Mouse (Mus musculus) intestine, postnatal 0 days (tissue): ENCODE results near the gene Itga2b. TPM values are rescaled to one million over a fixed set of nuclear protein-coding genes. Genes with fewer than 3 reads are reported as not detected.

ENCODE experiments used
- ATAC-seq: fragments of 200-750 bp; cut with Nextera tagmentation; 2 replicates; pipeline ENCODE4 v1.8.0; 2017; ENCODE audit warnings: mild to moderate bottlenecking, moderate TSS enrichment, moderate library complexity
- H3K27ac ChIP-seq: fragments of 300-500 bp; sonication (generic); 2 replicates; pipeline ENCODE4 v1.5.1; 2014; ENCODE audit warnings: mild to moderate bottlenecking, low read depth, low read length, moderate library complexity
- H3K27me3 ChIP-seq: fragments of 300-500 bp; sonication (generic); replicated peaks from 2 replicates; pipeline ENCODE4 v1.6.1; 2014; ENCODE audit warnings: low read length, mixed read lengths; ENCODE audit not compliant: control insufficient read depth, insufficient read depth
- H3K36me3 ChIP-seq: fragments of 300-500 bp; sonication (generic); 2 replicates; pipeline ENCODE4 v1.6.1; 2014; ENCODE audit warnings: mild to moderate bottlenecking, moderate library complexity; ENCODE audit not compliant: control insufficient read depth, insufficient read depth
- H3K4me1 ChIP-seq: fragments of 300-500 bp; sonication (generic); replicated peaks from 2 replicates; pipeline ENCODE4 v1.6.1; 2014; ENCODE audit warnings: antibody characterized with exemption, low read length, mixed read lengths; ENCODE audit not compliant: control insufficient read depth, insufficient read depth
- H3K4me2 ChIP-seq: fragments of 300-500 bp; sonication (generic); replicated peaks from 2 replicates; pipeline ENCODE4 v1.6.1; 2014; ENCODE audit warnings: low read depth, mild to moderate bottlenecking, moderate library complexity
- H3K4me3 ChIP-seq: fragments of 300-500 bp; sonication (generic); 2 replicates; pipeline ENCODE4 v1.5.1; 2014; ENCODE audit warnings: low read depth, low read length
- H3K9ac ChIP-seq: fragments of 300-500 bp; sonication (generic); 2 replicates; pipeline ENCODE4 v1.6.1; 2014; ENCODE audit warnings: mild to moderate bottlenecking, low read depth, low read length
- H3K9me3 ChIP-seq: fragments of 300-500 bp; sonication (generic); 2 replicates; pipeline ENCODE4 v1.6.1; 2016; ENCODE audit warnings: mixed run types; ENCODE audit not compliant: control insufficient read depth
- CTCF ChIP-seq: sonication (generic); IDR thresholded peaks from 2 replicates; pipeline ENCODE4 v1.5.1; 2016; ENCODE audit warnings: low read depth, mild to moderate bottlenecking, control low read depth, antibody characterized with exemption, moderate library complexity
- WGBS: fragments of 180-500 bp; shearing (Covaris S2); extraction: QIAGEN DNeasy Blood & Tissue Kit; methylation state at CpG from one replicate; pipeline ENCODE4 v1.1.7; 2014; 5-methylcytosine and 5-hydroxymethylcytosine counted together
- polyA plus RNA-seq: library from polyadenylated mRNA; unstranded; fragments of >200 nt; fragmentation: Nextera tagmentation; extraction: Ambion mirVana; gene quantifications from 2 replicates; pipeline ENCODE4 v1.2.1, GENCODE M21; 2015

Itga2b gene
- 2.5 and 2.6 TPM in 2 replicates for polyA plus RNA-seq

- no peak for TF ChIP-seq CTCF
- WGBS = 66% methylated on average over 11 of the region's 11 CpGs
- H3K27ac ChIP-seq = no peak within 1 kb of the TSS
- H3K9me3 ChIP-seq = no peaks in the 10 kb centered on the region
- no peak within 1 kb of the TSS for H3K4me3 ChIP-seq
- no peak within 1 kb of the TSS for H3K4me2 ChIP-seq
- no peaks in the 10 kb centered on the region; the same call in 1 of the 2 replicates for H3K4me1 ChIP-seq
- ATAC-seq = no peak
- H3K9ac ChIP-seq = no peak within 1 kb of the TSS
- H3K27me3 ChIP-seq = no peaks in the 10 kb centered on the region
- no peaks in the 10 kb centered on the region for H3K36me3 ChIP-seq
Observed at GRCm38 (mm10) chr11:102469648-102470357, at the start of gene Itga2b. Gene Itga2b (minus strand): TSS chr11:102470122.

GRCm38 (mm10) chr11:102514793-102515424 is 45.0 kb upstream of the Itga2b start:
- peak overlapping the region; percentile 51; the same call in 1 of the 2 replicates for H3K27ac ChIP-seq
- TF ChIP-seq CTCF = no peak
- WGBS = 50% methylated on average over 1 of the region's 1 CpGs

GRCm38 (mm10) chr11:102510226-102510625 is 40.3 kb upstream of the Itga2b start:
- no peak for ATAC-seq
- no peaks in the 10 kb centered on the region for H3K4me1 ChIP-seq

More at GRCm38 (mm10) chr11:102514793-102515424, 45.0 kb upstream of the Itga2b start:
- Histone ChIP-seq H3K9ac (no peak overlapping the region), H3K4me3 (no peak overlapping the region), H3K9me3 (no peaks in the 10 kb centered on the region), H3K36me3 (peaks cover 10% of the 10 kb centered on the region), H3K4me1 (no peaks in the 10 kb centered on the region), H3K27me3 (no peaks in the 10 kb centered on the region), H3K4me2 (0 out of 2 replicates have a peak overlapping the region, but pooled peaks have one; percentile 22)
- peak; percentile 89 for ATAC-seq

GRCm38 (mm10) chr11:102496732-102497131 is 26.8 kb upstream of the Itga2b start:
- ATAC-seq = no peak
- H3K27ac ChIP-seq = no peak overlapping the region
- H3K9me3 ChIP-seq = no peaks in the 10 kb centered on the region
- no peak overlapping the region for H3K4me3 ChIP-seq
- H3K4me2 ChIP-seq = no peak overlapping the region
- WGBS = 61% methylated on average over 2 of the region's 2 CpGs
- H3K27me3 ChIP-seq = no peaks in the 10 kb centered on the region
- no peaks in the 10 kb centered on the region for H3K4me1 ChIP-seq
- peaks cover 40% of the 10 kb centered on the region for H3K36me3 ChIP-seq
- TF ChIP-seq CTCF = no peak
- no peak overlapping the region for H3K9ac ChIP-seq

More at GRCm38 (mm10) chr11:102510226-102510625, 40.3 kb upstream of the Itga2b start:
- Histone ChIP-seq H3K9me3 (no peaks in the 10 kb centered on the region), H3K27ac (no peak overlapping the region), H3K4me2 (no peak overlapping the region), H3K9ac (no peak overlapping the region), H3K36me3 (peaks cover 15% of the 10 kb centered on the region), H3K4me3 (no peak overlapping the region), H3K27me3 (no peaks in the 10 kb centered on the region)
- WGBS = 70% methylated on average over 6 of the region's 6 CpGs
- TF ChIP-seq CTCF = no peak

- 93% methylated on average over 2 of the region's 2 CpGs for WGBS
- H3K9me3 ChIP-seq = no peaks in the 10 kb centered on the region
- H3K27me3 ChIP-seq = no peaks in the 10 kb centered on the region
- no peak for ATAC-seq
- no peak overlapping the region for H3K4me3 ChIP-seq
- H3K27ac ChIP-seq = no peak overlapping the region
- H3K36me3 ChIP-seq = peaks cover 40% of the 10 kb centered on the region
- no peak overlapping the region for H3K4me2 ChIP-seq
- TF ChIP-seq CTCF = no peak
- H3K9ac ChIP-seq = no peak overlapping the region
- no peaks in the 10 kb centered on the region for H3K4me1 ChIP-seq
Observed at GRCm38 (mm10) chr11:102496206-102496605, 26.3 kb upstream of the Itga2b start.

GRCm38 (mm10) chr11:102495742-102496141 is 25.8 kb upstream of the Itga2b start:
- H3K27ac ChIP-seq = no peak overlapping the region
- no peak for ATAC-seq
- H3K9ac ChIP-seq = no peak overlapping the region
- no peaks in the 10 kb centered on the region for H3K4me1 ChIP-seq
- no peak overlapping the region for H3K4me2 ChIP-seq
- no peak overlapping the region for H3K4me3 ChIP-seq
- H3K9me3 ChIP-seq = no peaks in the 10 kb centered on the region
- no peak for TF ChIP-seq CTCF
- WGBS = 91% methylated on average over 5 of the region's 5 CpGs
- H3K36me3 ChIP-seq = peaks cover 43% of the 10 kb centered on the region
- H3K27me3 ChIP-seq = no peaks in the 10 kb centered on the region
